Mouse (Mus musculus): ENCODE measurements at regions not wholly inside any gene's neighbourhood (a gene's known extent, or its start where the extent isn't known, plus 50 kb on each side); places are given as distances from the start of the nearest gene placed in this dataset.

DNA sequence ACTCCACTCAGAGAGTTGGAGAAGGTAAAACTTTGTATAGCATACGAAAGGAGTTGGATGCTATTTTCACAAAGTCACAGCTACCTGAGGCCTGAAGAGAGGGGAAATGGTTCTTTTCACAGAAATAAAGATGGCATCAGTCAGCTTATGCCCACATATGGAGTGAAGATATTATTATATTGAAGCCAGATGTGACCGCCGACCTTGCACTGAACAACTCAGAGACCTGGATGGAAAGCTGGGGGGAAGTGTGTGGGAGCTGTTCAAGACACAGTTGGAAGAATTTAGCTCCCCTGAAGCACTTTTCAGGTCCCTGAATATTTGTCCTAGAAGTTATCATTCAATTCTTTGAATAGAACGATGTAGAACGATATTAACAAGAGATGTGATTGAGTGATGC lies 446.0 kb upstream of the Sphkap start:
- H3K4me3 ChIP-seq (ENCODE audit: low read depth, low read length): no peak overlapping the region
- no peak overlapping the region for H3K4me2 ChIP-seq (ENCODE audit: low read depth, low read length)
- H3K27ac ChIP-seq (ENCODE audit: low read depth): no peak overlapping the region
- no peak overlapping the region for H3K9ac ChIP-seq (replicated peaks; ENCODE audit: low read depth, low read length)
- DNase-seq (ENCODE audit: low spot score) (no peak), ATAC-seq (ENCODE audit: insufficient read depth, low read depth) (no peak)
- H3K9me3 ChIP-seq (replicated peaks; ENCODE audit: control insufficient read depth, low read length): no peaks in the 10 kb centered on the region
- 76% methylated on average over 5 of the region's 5 CpGs for WGBS
- no peaks in the 10 kb centered on the region for H3K4me1 ChIP-seq (ENCODE audit: control insufficient read depth, insufficient read depth)
- H3K27me3 ChIP-seq (ENCODE audit: control insufficient read depth, insufficient read depth, low read length): no peaks in the 10 kb centered on the region
- no peaks in the 10 kb centered on the region for H3K36me3 ChIP-seq (replicated peaks; ENCODE audit: control insufficient read depth, insufficient read depth, low read length)
- TF ChIP-seq CTCF (IDR thresholded peaks at IDR 0.05; ENCODE audit: low read depth) (no peak), EP300 (IDR thresholded peaks at IDR 0.05; ENCODE audit: low read depth) (no peak)

DNA sequence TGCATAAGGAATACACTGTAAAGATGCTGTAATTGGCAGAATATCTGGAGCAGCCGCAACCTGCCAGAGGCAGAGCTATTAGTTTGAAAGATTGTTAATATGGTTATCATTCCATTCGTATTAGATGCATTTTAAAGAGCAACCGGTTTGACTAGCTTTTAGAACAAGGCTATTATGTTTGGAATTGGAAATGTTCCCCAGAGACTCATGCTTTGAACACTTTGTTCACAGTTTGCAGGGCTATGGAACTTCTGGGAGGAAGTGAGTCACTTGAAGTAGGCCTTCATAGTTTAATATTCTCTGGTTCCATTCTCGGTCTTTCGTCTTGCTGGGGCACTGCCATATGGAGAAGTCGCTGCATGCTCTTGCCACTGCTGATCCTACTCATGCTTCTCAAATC lies 443.1 kb upstream of the Sphkap start:
- DNase-seq (ENCODE audit: low spot score) (no peak), ATAC-seq (ENCODE audit: insufficient read depth, low read depth) (no peak)
- Histone ChIP-seq H3K36me3 (replicated peaks; ENCODE audit: control insufficient read depth, insufficient read depth, low read length) (no peaks in the 10 kb centered on the region), H3K4me2 (ENCODE audit: low read depth, low read length) (no peak overlapping the region), H3K9me3 (replicated peaks; ENCODE audit: control insufficient read depth, low read length) (no peaks in the 10 kb centered on the region), H3K27me3 (ENCODE audit: control insufficient read depth, insufficient read depth, low read length) (no peaks in the 10 kb centered on the region), H3K27ac (ENCODE audit: low read depth) (no peak overlapping the region), H3K4me1 (ENCODE audit: control insufficient read depth, insufficient read depth) (no peaks in the 10 kb centered on the region), H3K9ac (replicated peaks; ENCODE audit: low read depth, low read length) (no peak overlapping the region), H3K4me3 (ENCODE audit: low read depth, low read length) (no peak overlapping the region)
- TF ChIP-seq EP300 (IDR thresholded peaks at IDR 0.05; ENCODE audit: low read depth): no peak
- TF ChIP-seq CTCF (IDR thresholded peaks at IDR 0.05; ENCODE audit: low read depth): no peak
- 67% methylated on average over 6 of the region's 6 CpGs for WGBS

DNA sequence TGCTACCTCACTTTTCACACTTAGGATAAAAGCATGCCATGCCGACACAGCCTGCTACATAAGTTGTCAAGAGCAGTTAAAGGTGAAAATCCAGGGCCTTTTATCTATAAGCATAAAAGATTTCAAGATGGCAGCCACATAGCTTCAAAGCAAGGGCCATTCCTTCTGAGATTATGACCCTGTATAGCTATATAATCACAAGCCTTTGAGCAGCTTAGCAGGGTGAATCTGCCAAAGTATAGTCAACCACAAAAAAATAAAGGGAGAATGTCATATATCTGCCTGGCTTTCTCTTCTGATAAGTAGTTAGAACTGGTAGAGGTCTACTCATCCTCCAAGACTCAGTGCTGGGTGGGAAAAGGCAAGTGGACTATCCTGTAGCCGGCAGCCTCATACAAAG lies 440.4 kb upstream of the Sphkap start:
- Histone ChIP-seq H3K9ac (replicated peaks; ENCODE audit: low read depth, low read length) (no peak overlapping the region), H3K27me3 (ENCODE audit: control insufficient read depth, insufficient read depth, low read length) (no peaks in the 10 kb centered on the region), H3K4me1 (ENCODE audit: control insufficient read depth, insufficient read depth) (no peaks in the 10 kb centered on the region), H3K36me3 (replicated peaks; ENCODE audit: control insufficient read depth, insufficient read depth, low read length) (no peaks in the 10 kb centered on the region), H3K27ac (ENCODE audit: low read depth) (no peak overlapping the region), H3K4me2 (ENCODE audit: low read depth, low read length) (no peak overlapping the region), H3K4me3 (ENCODE audit: low read depth, low read length) (no peak overlapping the region), H3K9me3 (replicated peaks; ENCODE audit: control insufficient read depth, low read length) (no peaks in the 10 kb centered on the region)
- no peak for ATAC-seq (ENCODE audit: insufficient read depth, low read depth)
- WGBS: 66% methylated on average over 2 of the region's 2 CpGs
- DNase-seq (ENCODE audit: low spot score): no peak
- TF ChIP-seq CTCF (IDR thresholded peaks at IDR 0.05; ENCODE audit: low read depth) (no peak), EP300 (IDR thresholded peaks at IDR 0.05; ENCODE audit: low read depth) (no peak)

DNA sequence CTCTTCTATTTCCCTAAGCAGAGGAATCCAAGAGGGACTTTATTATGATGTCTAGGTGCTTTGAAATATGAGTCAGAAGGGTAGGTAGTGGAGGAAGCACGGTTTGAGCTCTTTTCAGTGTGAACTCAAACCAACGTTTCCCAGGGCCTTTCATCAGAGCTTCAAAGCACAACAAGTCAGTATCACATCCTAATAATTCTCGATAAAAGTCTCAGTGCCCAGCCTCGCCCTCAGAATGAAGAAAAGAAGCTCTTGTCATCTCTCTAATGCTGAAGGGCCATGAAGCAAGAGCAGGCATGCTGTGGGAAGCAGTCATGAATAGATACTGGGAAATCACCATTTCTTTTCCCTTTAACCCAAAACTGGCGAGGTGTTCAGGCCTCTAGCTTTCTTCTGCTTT lies 440.0 kb upstream of the Sphkap start:
- DNase-seq (ENCODE audit: low spot score) (no peak), ATAC-seq (ENCODE audit: insufficient read depth, low read depth) (no peak)
- no peak overlapping the region for H3K9ac ChIP-seq (replicated peaks; ENCODE audit: low read depth, low read length)
- no peaks in the 10 kb centered on the region for H3K4me1 ChIP-seq (ENCODE audit: control insufficient read depth, insufficient read depth)
- no peaks in the 10 kb centered on the region for H3K36me3 ChIP-seq (replicated peaks; ENCODE audit: control insufficient read depth, insufficient read depth, low read length)
- H3K4me2 ChIP-seq (ENCODE audit: low read depth, low read length): no peak overlapping the region
- no peaks in the 10 kb centered on the region for H3K9me3 ChIP-seq (replicated peaks; ENCODE audit: control insufficient read depth, low read length)
- WGBS: 59% methylated on average over 5 of the region's 5 CpGs
- H3K27me3 ChIP-seq (ENCODE audit: control insufficient read depth, insufficient read depth, low read length): no peaks in the 10 kb centered on the region
- H3K4me3 ChIP-seq (ENCODE audit: low read depth, low read length): no peak overlapping the region
- TF ChIP-seq CTCF (IDR thresholded peaks at IDR 0.05; ENCODE audit: low read depth) (no peak), EP300 (IDR thresholded peaks at IDR 0.05; ENCODE audit: low read depth) (no peak)
- no peak overlapping the region for H3K27ac ChIP-seq (ENCODE audit: low read depth)

DNA sequence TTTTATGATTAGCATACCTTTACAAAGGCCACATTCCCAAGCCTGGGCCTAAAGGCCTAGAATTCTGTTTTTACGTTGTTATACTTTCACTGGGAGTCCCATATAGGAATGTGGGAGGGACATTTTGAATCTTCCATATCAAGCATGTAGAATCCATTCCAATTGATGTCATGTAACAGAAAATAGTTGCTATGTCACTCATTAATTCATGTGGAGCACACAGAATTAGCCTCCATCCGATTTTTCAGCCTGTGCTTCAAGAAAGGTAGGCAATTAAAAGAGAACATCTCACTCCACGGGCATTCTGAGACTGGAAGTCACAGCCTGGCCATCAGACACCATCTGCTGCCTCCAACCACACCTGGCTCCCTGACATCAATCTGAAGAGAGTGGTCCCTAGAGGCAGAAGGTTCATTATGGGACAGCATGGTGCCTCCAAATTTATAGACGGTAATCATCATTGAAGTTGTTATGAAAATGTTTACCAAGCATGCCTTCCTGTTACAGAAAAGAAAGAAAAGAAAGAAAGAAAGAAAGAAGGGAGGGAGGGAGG lies 436.9 kb upstream of the Sphkap start:
- Histone ChIP-seq H3K9me3 (replicated peaks; ENCODE audit: control insufficient read depth, low read length) (no peaks in the 10 kb centered on the region), H3K4me3 (ENCODE audit: low read depth, low read length) (no peak overlapping the region), H3K27me3 (ENCODE audit: control insufficient read depth, insufficient read depth, low read length) (no peaks in the 10 kb centered on the region), H3K9ac (replicated peaks; ENCODE audit: low read depth, low read length) (no peak overlapping the region), H3K36me3 (replicated peaks; ENCODE audit: control insufficient read depth, insufficient read depth, low read length) (no peaks in the 10 kb centered on the region), H3K4me2 (ENCODE audit: low read depth, low read length) (no peak overlapping the region), H3K27ac (ENCODE audit: low read depth) (no peak overlapping the region), H3K4me1 (ENCODE audit: control insufficient read depth, insufficient read depth) (no peaks in the 10 kb centered on the region)
- DNase-seq (ENCODE audit: low spot score): no peak
- no peak for ATAC-seq (ENCODE audit: insufficient read depth, low read depth)
- TF ChIP-seq EP300 (IDR thresholded peaks at IDR 0.05; ENCODE audit: low read depth) (no peak), CTCF (IDR thresholded peaks at IDR 0.05; ENCODE audit: low read depth) (no peak)
- 66% methylated on average over 4 of the region's 4 CpGs for WGBS

DNA sequence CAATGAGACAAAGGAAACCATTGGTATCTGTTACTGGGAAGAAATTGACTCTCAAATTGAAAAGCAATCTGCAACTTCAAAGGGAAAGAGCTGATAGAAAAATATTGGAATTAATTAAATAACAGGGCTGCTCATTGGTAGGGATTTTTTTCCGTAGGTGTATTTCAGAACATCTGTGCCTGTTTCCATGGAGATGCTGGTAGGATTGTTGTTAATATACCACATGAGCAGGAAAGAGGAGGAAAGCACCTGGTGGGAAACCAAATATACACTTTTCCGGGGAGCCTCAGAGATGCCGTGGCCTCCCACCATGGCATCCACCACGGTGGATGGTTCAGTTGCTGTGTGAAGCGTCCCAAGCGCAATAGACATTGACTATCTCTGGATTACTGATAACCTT lies 428.0 kb upstream of the Sphkap start:
- Histone ChIP-seq H3K4me2 (ENCODE audit: low read depth, low read length) (no peak overlapping the region), H3K4me3 (ENCODE audit: low read depth, low read length) (no peak overlapping the region), H3K9me3 (replicated peaks; ENCODE audit: control insufficient read depth, low read length) (no peaks in the 10 kb centered on the region), H3K9ac (replicated peaks; ENCODE audit: low read depth, low read length) (no peak overlapping the region), H3K4me1 (ENCODE audit: control insufficient read depth, insufficient read depth) (no peaks in the 10 kb centered on the region), H3K27me3 (ENCODE audit: control insufficient read depth, insufficient read depth, low read length) (no peaks in the 10 kb centered on the region), H3K36me3 (replicated peaks; ENCODE audit: control insufficient read depth, insufficient read depth, low read length) (no peaks in the 10 kb centered on the region), H3K27ac (ENCODE audit: low read depth) (no peak overlapping the region)
- 90% methylated on average over 6 of the region's 6 CpGs for WGBS
- DNase-seq (ENCODE audit: low spot score): no peak
- no peak for ATAC-seq (ENCODE audit: insufficient read depth, low read depth)
- TF ChIP-seq EP300 (IDR thresholded peaks at IDR 0.05; ENCODE audit: low read depth) (no peak), CTCF (IDR thresholded peaks at IDR 0.05; ENCODE audit: low read depth) (no peak)

Measured in heart, postnatal 0 days (tissue).